Mouse (Mus musculus) liver, adult 2 months (tissue): ENCODE data around the gene Cdh26. TPM values are rescaled to one million over a fixed set of nuclear protein-coding genes. Genes with fewer than 3 reads are reported as not detected.

Experiments used
- DNase-seq: peaks from one replicate; pipeline ENCODE4 v3.0.0-alpha.2; 2011; ENCODE audit warnings: low read depth, low spot score; ENCODE audit errors: extremely low read depth
- H3K27ac ChIP-seq: fragments of 200-500 bp; replicated peaks from 2 replicates; pipeline ENCODE4 v1.5.1; 2012; ENCODE audit warnings: low read depth, mild to moderate bottlenecking, control low read depth, inconsistent platforms, low read length; ENCODE audit not compliant: insufficient read depth
- H3K27me3 ChIP-seq: fragments of 200-500 bp; 2 replicates; pipeline ENCODE4 v1.6.1; 2012; ENCODE audit warnings: mild to moderate bottlenecking, moderate library complexity, low read length, inconsistent platforms; ENCODE audit not compliant: control insufficient read depth, insufficient read depth
- H3K36me3 ChIP-seq: fragments of 200-500 bp; 2 replicates; pipeline ENCODE4 v1.6.1; 2012; ENCODE audit warnings: low read length, inconsistent platforms; ENCODE audit not compliant: control insufficient read depth, insufficient read depth
- H3K4me1 ChIP-seq: fragments of 200-500 bp; 2 replicates; pipeline ENCODE4 v1.6.1; 2011; ENCODE audit warnings: low read length; ENCODE audit not compliant: control insufficient read depth, insufficient read depth
- H3K4me3 ChIP-seq: fragments of 200-500 bp; 2 replicates; pipeline ENCODE4 v1.5.1; 2011; ENCODE audit warnings: low read depth, mild to moderate bottlenecking, control low read depth, low read length, moderate library complexity; ENCODE audit not compliant: insufficient read depth
- H3K79me2 ChIP-seq: fragments of 200-500 bp; 2 replicates; pipeline ENCODE4 v1.6.1; 2012; ENCODE audit warnings: inconsistent platforms, mild to moderate bottlenecking, low read length, moderate library complexity; ENCODE audit not compliant: control insufficient read depth, insufficient read depth
- H3K9ac ChIP-seq: fragments of 200-500 bp; 2 replicates; pipeline ENCODE4 v1.6.1; 2012; ENCODE audit warnings: low read depth, mild to moderate bottlenecking, control low read depth, inconsistent platforms, low read length
- CTCF ChIP-seq: fragments of 200-500 bp; IDR thresholded peaks from 2 replicates; pipeline ENCODE4 v1.5.1; 2011; ENCODE audit warnings: low read depth, low read length, control low read depth
- POLR2A ChIP-seq: fragments of 200-500 bp; IDR thresholded peaks from 2 replicates; pipeline ENCODE4 v1.6.1; 2011; ENCODE audit warnings: low read length, control low read depth; ENCODE audit not compliant: insufficient read depth; ENCODE audit errors: extremely low read depth
- WGBS: fragments of 180-500 bp; shearing (Covaris S2); methylation state at CpG from one replicate; pipeline ENCODE4 v1.1.7; 2018; 5-methylcytosine and 5-hydroxymethylcytosine counted together
- polyA plus RNA-seq: library from polyadenylated mRNA; depleted of rRNA; stranded (reverse); fragments of >200 nt; gene quantifications from 2 replicates; pipeline ENCODE4 v1.2.3, GENCODE M21; 2012
- total RNA-seq: library from RNA; depleted of rRNA; stranded (reverse); fragments of >200 nt; gene quantifications from 2 replicates; pipeline ENCODE4 v1.2.3, GENCODE M21; 2014

Gene Cdh26
- total and polyA plus RNA-seq, 2 experiments = not detected

- no peak overlapping the region for H3K9ac ChIP-seq
- H3K4me3 ChIP-seq = no peak overlapping the region
- no peak overlapping the region for H3K27ac ChIP-seq
- DNase-seq = no peak
- H3K79me2 ChIP-seq = no peaks in the 10 kb centered on the region
- H3K36me3 ChIP-seq = no peaks in the 10 kb centered on the region
- TF ChIP-seq CTCF (no peak), POLR2A (no peak)
- WGBS = 74% methylated on average over 5 of the region's 5 CpGs
- H3K4me1 ChIP-seq = no peaks in the 10 kb centered on the region
- no peaks in the 10 kb centered on the region for H3K27me3 ChIP-seq
These were observed 86.1 kb downstream of the Cdh26 start for GRCm38 (mm10) chr2:178516421-178516820.

GRCm38 (mm10) chr2:178516941-178517340 is 86.6 kb downstream of the Cdh26 start:
- H3K4me3 ChIP-seq = no peak overlapping the region
- no peaks in the 10 kb centered on the region for H3K79me2 ChIP-seq
- TF ChIP-seq POLR2A = no peak
- no peak for TF ChIP-seq CTCF
- H3K27ac ChIP-seq = no peak overlapping the region
- DNase-seq = no peak
- H3K9ac ChIP-seq = no peak overlapping the region
- no peaks in the 10 kb centered on the region for H3K4me1 ChIP-seq
- no peaks in the 10 kb centered on the region for H3K36me3 ChIP-seq
- WGBS = 77% methylated on average over 9 of the region's 9 CpGs
- H3K27me3 ChIP-seq = no peaks in the 10 kb centered on the region

GRCm38 (mm10) chr2:178519321-178519720 is 89.0 kb downstream of the Cdh26 start:
- WGBS = 82% methylated on average over 4 of the region's 4 CpGs
- no peak overlapping the region for H3K9ac ChIP-seq
- H3K27ac ChIP-seq = no peak overlapping the region
- TF ChIP-seq POLR2A (no peak), CTCF (no peak)
- no peak for DNase-seq
- H3K36me3 ChIP-seq = no peaks in the 10 kb centered on the region
- no peaks in the 10 kb centered on the region for H3K79me2 ChIP-seq
- no peaks in the 10 kb centered on the region for H3K27me3 ChIP-seq
- no peaks in the 10 kb centered on the region for H3K4me1 ChIP-seq
- H3K4me3 ChIP-seq = no peak overlapping the region

- no peak overlapping the region for H3K27ac ChIP-seq
- H3K4me1 ChIP-seq = no peaks in the 10 kb centered on the region
- DNase-seq = no peak
- no peak overlapping the region for H3K9ac ChIP-seq
- H3K4me3 ChIP-seq = no peak overlapping the region
- H3K27me3 ChIP-seq = no peaks in the 10 kb centered on the region
- no peaks in the 10 kb centered on the region for H3K79me2 ChIP-seq
- no peaks in the 10 kb centered on the region for H3K36me3 ChIP-seq
- WGBS = 62% methylated on average over 2 of the region's 2 CpGs
- TF ChIP-seq CTCF = no peak
- no peak for TF ChIP-seq POLR2A
These were observed 89.9 kb downstream of the Cdh26 start for GRCm38 (mm10) chr2:178520216-178520615.

GRCm38 (mm10) chr2:178522331-178522730 is 92.0 kb downstream of the Cdh26 start:
- 64% methylated on average over 4 of the region's 4 CpGs for WGBS
- no peak overlapping the region for H3K4me3 ChIP-seq
- TF ChIP-seq POLR2A = no peak

GRCm38 (mm10) chr2:178522786-178523185 is 92.5 kb downstream of the Cdh26 start:
- DNase-seq = no peak
- Histone ChIP-seq H3K27me3 (no peaks in the 10 kb centered on the region), H3K36me3 (no peaks in the 10 kb centered on the region), H3K9ac (no peak overlapping the region), H3K4me1 (no peaks in the 10 kb centered on the region), H3K27ac (no peak overlapping the region), H3K79me2 (no peaks in the 10 kb centered on the region), H3K4me3 (no peak overlapping the region)
- TF ChIP-seq POLR2A = no peak
- 75% methylated on average over 1 of the region's 1 CpGs for WGBS

More at GRCm38 (mm10) chr2:178522331-178522730, 92.0 kb downstream of the Cdh26 start:
- Histone ChIP-seq H3K27me3 (no peaks in the 10 kb centered on the region), H3K27ac (no peak overlapping the region), H3K79me2 (no peaks in the 10 kb centered on the region), H3K36me3 (no peaks in the 10 kb centered on the region), H3K4me1 (no peaks in the 10 kb centered on the region), H3K9ac (no peak overlapping the region)
- DNase-seq = no peak
